Mouse (Mus musculus) liver, adult 2 months (tissue): ENCODE measurements at regions not wholly inside any gene's neighbourhood (a gene's known extent, or its start where the extent isn't known, plus 50 kb on each side); places are given as distances from the start of the nearest gene placed in this dataset.

Source experiments
- DNase-seq: peaks from one replicate; pipeline ENCODE4 v3.0.0-alpha.2; 2011; ENCODE audit warnings: low read depth, low spot score; ENCODE audit errors: extremely low read depth
- H3K27ac ChIP-seq: fragments of 200-500 bp; replicated peaks from 2 replicates; pipeline ENCODE4 v1.5.1; 2012; ENCODE audit warnings: low read depth, mild to moderate bottlenecking, control low read depth, inconsistent platforms, low read length; ENCODE audit not compliant: insufficient read depth
- H3K27me3 ChIP-seq: fragments of 200-500 bp; 2 replicates; pipeline ENCODE4 v1.6.1; 2012; ENCODE audit warnings: mild to moderate bottlenecking, moderate library complexity, low read length, inconsistent platforms; ENCODE audit not compliant: control insufficient read depth, insufficient read depth
- H3K36me3 ChIP-seq: fragments of 200-500 bp; 2 replicates; pipeline ENCODE4 v1.6.1; 2012; ENCODE audit warnings: low read length, inconsistent platforms; ENCODE audit not compliant: control insufficient read depth, insufficient read depth
- H3K4me1 ChIP-seq: fragments of 200-500 bp; 2 replicates; pipeline ENCODE4 v1.6.1; 2011; ENCODE audit warnings: low read length; ENCODE audit not compliant: control insufficient read depth, insufficient read depth
- H3K4me3 ChIP-seq: fragments of 200-500 bp; 2 replicates; pipeline ENCODE4 v1.5.1; 2011; ENCODE audit warnings: low read depth, mild to moderate bottlenecking, control low read depth, low read length, moderate library complexity; ENCODE audit not compliant: insufficient read depth
- H3K79me2 ChIP-seq: fragments of 200-500 bp; 2 replicates; pipeline ENCODE4 v1.6.1; 2012; ENCODE audit warnings: inconsistent platforms, mild to moderate bottlenecking, low read length, moderate library complexity; ENCODE audit not compliant: control insufficient read depth, insufficient read depth
- H3K9ac ChIP-seq: fragments of 200-500 bp; 2 replicates; pipeline ENCODE4 v1.6.1; 2012; ENCODE audit warnings: low read depth, mild to moderate bottlenecking, control low read depth, inconsistent platforms, low read length
- CTCF ChIP-seq: fragments of 200-500 bp; IDR thresholded peaks from 2 replicates; pipeline ENCODE4 v1.5.1; 2011; ENCODE audit warnings: low read depth, low read length, control low read depth
- POLR2A ChIP-seq: fragments of 200-500 bp; IDR thresholded peaks from 2 replicates; pipeline ENCODE4 v1.6.1; 2011; ENCODE audit warnings: low read length, control low read depth; ENCODE audit not compliant: insufficient read depth; ENCODE audit errors: extremely low read depth
- WGBS: fragments of 180-500 bp; shearing (Covaris S2); methylation state at CpG from one replicate; pipeline ENCODE4 v1.1.7; 2018; 5-methylcytosine and 5-hydroxymethylcytosine counted together

- 70% methylated on average over 3 of the region's 3 CpGs for WGBS
- H3K27me3 ChIP-seq, result no peaks in the 10 kb centered on the region
- no peak for DNase-seq
- H3K79me2 ChIP-seq, result no peaks in the 10 kb centered on the region
- TF ChIP-seq POLR2A (no peak), CTCF (no peak)
- no peak overlapping the region for H3K9ac ChIP-seq
- H3K4me3 ChIP-seq, result no peak overlapping the region
- no peaks in the 10 kb centered on the region for H3K36me3 ChIP-seq
- H3K27ac ChIP-seq, result no peak overlapping the region
- H3K4me1 ChIP-seq, result no peaks in the 10 kb centered on the region
Observed at GRCm38 (mm10) chr6:24324718-24325117, 156.8 kb upstream of the Slc13a1 start.

DNA sequence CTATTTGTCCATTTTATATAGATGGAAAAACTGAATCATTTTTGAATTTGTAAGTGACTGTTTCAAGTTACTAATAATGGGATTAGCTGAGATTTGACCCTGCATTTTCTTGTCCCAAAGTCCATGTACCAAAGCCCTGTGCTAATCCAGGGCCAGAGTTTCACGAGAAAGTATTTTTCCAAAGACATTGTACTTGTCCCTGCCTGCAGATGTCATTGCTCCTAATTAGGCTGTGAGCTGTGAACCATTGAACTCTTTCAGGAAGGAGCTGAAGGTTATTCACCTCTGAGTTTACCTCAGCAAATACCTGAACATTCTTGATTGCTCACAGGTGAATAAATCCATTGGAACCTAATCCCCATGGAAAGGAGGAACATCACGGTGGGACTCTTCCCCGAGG is 154.5 kb upstream of the Slc13a1 start:
- Histone ChIP-seq H3K4me3 (no peak overlapping the region), H3K27me3 (no peaks in the 10 kb centered on the region), H3K9ac (no peak overlapping the region), H3K36me3 (no peaks in the 10 kb centered on the region), H3K27ac (no peak overlapping the region), H3K4me1 (no peaks in the 10 kb centered on the region), H3K79me2 (no peaks in the 10 kb centered on the region)
- no peak for TF ChIP-seq POLR2A
- TF ChIP-seq CTCF, result no peak
- DNase-seq, result peak; percentile 37
- WGBS, result 72% methylated on average over 3 of the region's 3 CpGs

- Histone ChIP-seq H3K9ac (no peak overlapping the region), H3K27me3 (no peaks in the 10 kb centered on the region), H3K27ac (no peak overlapping the region), H3K4me1 (no peaks in the 10 kb centered on the region), H3K4me3 (no peak overlapping the region), H3K36me3 (no peaks in the 10 kb centered on the region), H3K79me2 (no peaks in the 10 kb centered on the region)
- no peak for DNase-seq
- TF ChIP-seq CTCF (no peak), POLR2A (no peak)
- WGBS, result 51% methylated on average over 2 of the region's 2 CpGs
Observed at GRCm38 (mm10) chr6:24318862-24319261, 151.0 kb upstream of the Slc13a1 start.

DNA sequence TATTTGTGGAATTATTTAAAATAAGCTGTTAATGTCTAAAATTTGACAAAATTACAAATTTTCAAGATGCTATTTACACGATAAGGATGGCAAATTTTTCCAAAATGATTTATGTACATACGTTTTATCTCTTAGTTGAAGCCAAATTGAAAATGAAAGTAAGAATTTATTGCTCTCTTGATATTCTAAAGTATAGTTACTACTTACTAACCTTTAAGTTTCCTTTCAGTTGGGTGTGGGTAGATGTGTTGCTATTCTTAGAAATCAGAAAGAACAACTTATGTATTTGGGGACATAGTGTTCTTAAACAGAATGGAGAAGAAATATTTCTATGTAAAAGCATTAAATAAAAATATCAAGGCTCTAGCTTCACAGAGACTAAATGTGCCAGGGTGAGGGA is 142.8 kb upstream of the Slc13a1 start:
- 75% methylated on average over 2 of the region's 2 CpGs for WGBS
- no peak overlapping the region for H3K4me3 ChIP-seq
- H3K36me3 ChIP-seq, result no peaks in the 10 kb centered on the region
- no peak for DNase-seq
- H3K4me1 ChIP-seq, result peaks cover under 1% of the 10 kb centered on the region; the same call in 1 of the 2 replicates
- no peaks in the 10 kb centered on the region for H3K27me3 ChIP-seq
- H3K9ac ChIP-seq, result no peak overlapping the region
- TF ChIP-seq CTCF (no peak), POLR2A (no peak)
- no peak overlapping the region for H3K27ac ChIP-seq
- no peaks in the 10 kb centered on the region for H3K79me2 ChIP-seq

DNA sequence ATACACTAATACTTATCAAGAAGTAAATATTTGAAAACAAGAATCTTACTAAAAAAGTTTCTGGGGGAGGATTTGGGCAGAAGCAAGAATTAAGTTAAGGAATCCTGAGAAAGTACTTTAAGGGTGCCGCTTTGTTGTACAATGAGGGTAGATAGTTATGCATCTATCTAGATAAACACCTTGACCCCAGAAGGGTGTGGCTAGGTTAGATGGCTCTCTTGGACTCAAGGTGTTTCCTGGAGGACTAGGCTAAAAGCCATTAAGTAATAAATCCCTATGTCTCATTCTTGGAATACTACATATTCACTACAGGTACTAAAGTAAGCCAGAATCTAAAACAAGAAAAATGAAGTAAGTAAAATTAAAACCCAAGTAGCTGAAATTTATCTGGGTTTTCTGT is 141.9 kb upstream of the Slc13a1 start:
- whole genome bisulfite sequencing, result 100% methylated on average over 1 of the region's 1 CpGs
- H3K27ac ChIP-seq, result no peak overlapping the region
- H3K79me2 ChIP-seq, result no peaks in the 10 kb centered on the region
- no peak overlapping the region for H3K4me3 ChIP-seq
- H3K4me1 ChIP-seq, result peaks cover 2% of the 10 kb centered on the region; the same call in 1 of the 2 replicates
- H3K9ac ChIP-seq, result no peak overlapping the region
- no peak for DNase-seq
- H3K27me3 ChIP-seq, result no peaks in the 10 kb centered on the region
- no peak for TF ChIP-seq POLR2A
- TF ChIP-seq CTCF, result no peak
- no peaks in the 10 kb centered on the region for H3K36me3 ChIP-seq

GRCm38 (mm10) chr6:24301681-24302080 is 133.8 kb upstream of the Slc13a1 start:
- H3K79me2 ChIP-seq, result no peaks in the 10 kb centered on the region
- DNase-seq, result peak; percentile 100
- TF ChIP-seq POLR2A (no peak), CTCF (no peak)
- H3K36me3 ChIP-seq, result no peaks in the 10 kb centered on the region
- H3K4me3 ChIP-seq, result no peak overlapping the region
- 18% methylated on average over 4 of the region's 4 CpGs for WGBS
- H3K27me3 ChIP-seq, result no peaks in the 10 kb centered on the region
- H3K9ac ChIP-seq, result no peak overlapping the region
- peaks cover 6% of the 10 kb centered on the region; the same call in 1 of the 2 replicates for H3K4me1 ChIP-seq
- H3K27ac ChIP-seq, result peak overlapping the region; percentile 94
